Mouse (Mus musculus): Measurements from ENCODE around the gene Wdr31. TPM values are rescaled to one million over a fixed set of nuclear protein-coding genes. Genes with fewer than 3 reads are reported as not detected.

The Wdr31 gene
- total and polyA plus RNA-seq, 2 experiments from 2014 or later: 9.5 to 20.0 TPM

DNA sequence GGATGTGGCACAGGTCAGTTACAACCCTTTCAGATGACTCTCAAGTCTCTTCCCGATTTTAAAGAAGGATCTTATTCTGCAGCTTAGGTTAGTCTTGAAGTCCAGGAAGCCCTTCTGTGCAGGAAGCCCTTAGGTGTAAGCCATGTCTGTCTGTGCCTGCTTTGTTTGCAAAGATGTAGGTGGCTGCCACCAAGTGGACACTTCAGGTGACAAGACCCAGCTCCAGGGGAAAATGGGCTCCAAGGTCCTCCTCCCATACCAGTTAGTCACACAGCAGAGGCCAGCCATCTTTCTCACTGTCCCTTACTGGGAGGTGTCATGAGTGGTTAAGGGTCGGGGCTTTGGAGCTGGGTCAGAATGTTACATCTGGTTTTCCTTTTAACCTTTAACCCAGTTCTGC lies 36.1 kb upstream of the Wdr31 start:
- H3K9ac ChIP-seq: no peak overlapping the region
- no peak for DNase-seq
- 83% methylated on average over 2 of the region's 2 CpGs for WGBS

DNA sequence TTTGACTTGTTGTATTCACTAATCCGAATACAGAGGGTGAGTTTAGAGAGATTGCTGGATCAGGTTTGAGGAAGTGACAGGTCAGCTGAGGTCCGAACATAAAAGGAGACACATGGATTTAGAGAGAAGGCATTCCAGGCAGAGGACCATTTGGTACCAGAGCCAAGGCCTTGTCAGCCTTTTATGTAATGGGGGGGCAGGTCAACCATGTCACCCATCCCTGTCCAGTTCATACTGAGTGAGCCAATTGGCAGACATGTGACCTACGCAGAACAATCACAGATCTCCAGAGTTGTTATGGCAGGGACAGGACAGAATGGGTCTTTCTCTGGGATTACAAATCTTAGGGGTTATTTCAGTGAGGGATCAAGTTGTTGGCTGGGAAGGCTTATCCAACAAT lies 35.3 kb upstream of the Wdr31 start:
- TF ChIP-seq CTCF (IDR thresholded peaks at IDR 0.05; ENCODE audit: low read depth): no peak
- H3K27me3 ChIP-seq (ENCODE audit: insufficient read depth, low read length): no peaks in the 10 kb centered on the region
- ATAC-seq (no peak), DNase-seq (no peak)
- no peak overlapping the region for H3K27ac ChIP-seq (ENCODE audit: low read depth, low read length)
- WGBS: 90% methylated on average over 3 of the region's 3 CpGs
- H3K4me1 ChIP-seq (ENCODE audit: insufficient read depth): peaks cover 5% of the 10 kb centered on the region; the same call in 1 of the 2 replicates
- H3K36me3 ChIP-seq (ENCODE audit: insufficient read depth): peaks cover 36% of the 10 kb centered on the region
- H3K9me3 ChIP-seq (ENCODE audit: low read length): no peaks in the 10 kb centered on the region
- no peak overlapping the region for H3K4me3 ChIP-seq (ENCODE audit: low read depth, low read length)
- no peak overlapping the region for H3K9ac ChIP-seq
- H3K4me2 ChIP-seq (ENCODE audit: low read depth): no peak overlapping the region

More for the DNA sequence above, 36.1 kb upstream of the Wdr31 start:
- Histone ChIP-seq H3K4me3 (ENCODE audit: low read depth, low read length) (no peak overlapping the region), H3K36me3 (ENCODE audit: insufficient read depth) (peaks cover 44% of the 10 kb centered on the region), H3K27me3 (ENCODE audit: insufficient read depth, low read length) (no peaks in the 10 kb centered on the region), H3K9me3 (ENCODE audit: low read length) (no peaks in the 10 kb centered on the region), H3K4me2 (ENCODE audit: low read depth) (no peak overlapping the region), H3K27ac (ENCODE audit: low read depth, low read length) (no peak overlapping the region), H3K4me1 (ENCODE audit: insufficient read depth) (no peaks in the 10 kb centered on the region)
- ATAC-seq: no peak
- peak; percentile 40 for TF ChIP-seq CTCF (IDR thresholded peaks at IDR 0.05; ENCODE audit: low read depth)

- H3K4me3 ChIP-seq (ENCODE audit: low read depth, low read length): peak within 1 kb of the TSS; percentile 85
- H3K27ac ChIP-seq (ENCODE audit: low read depth, low read length): peak within 1 kb of the TSS; percentile 40; the same call in 1 of the 2 replicates
- H3K9ac ChIP-seq: peak within 1 kb of the TSS; percentile 80
- WGBS: 83% methylated on average over 3 of the region's 3 CpGs
- no peaks in the 10 kb centered on the region for H3K27me3 ChIP-seq (ENCODE audit: insufficient read depth, low read length)
- H3K4me1 ChIP-seq (ENCODE audit: insufficient read depth): peaks cover 5% of the 10 kb centered on the region; the same call in 1 of the 2 replicates
- ATAC-seq: no peak
- peak within 1 kb of the TSS; percentile 76 for H3K4me2 ChIP-seq (ENCODE audit: low read depth)
- no peaks in the 10 kb centered on the region for H3K9me3 ChIP-seq (ENCODE audit: low read length)
- TF ChIP-seq CTCF (IDR thresholded peaks at IDR 0.05; ENCODE audit: low read depth): no peak
- H3K36me3 ChIP-seq (ENCODE audit: insufficient read depth): peaks cover 23% of the 10 kb centered on the region
- DNase-seq: no peak
These were observed 32.8 kb upstream of the Wdr31 start, which contains the start of gene Hdhd3 for GRCm38 (mm10) chr4:62503374-62503970. Gene Hdhd3, minus strand, starts transcription at chr4:62503467.

DNA sequence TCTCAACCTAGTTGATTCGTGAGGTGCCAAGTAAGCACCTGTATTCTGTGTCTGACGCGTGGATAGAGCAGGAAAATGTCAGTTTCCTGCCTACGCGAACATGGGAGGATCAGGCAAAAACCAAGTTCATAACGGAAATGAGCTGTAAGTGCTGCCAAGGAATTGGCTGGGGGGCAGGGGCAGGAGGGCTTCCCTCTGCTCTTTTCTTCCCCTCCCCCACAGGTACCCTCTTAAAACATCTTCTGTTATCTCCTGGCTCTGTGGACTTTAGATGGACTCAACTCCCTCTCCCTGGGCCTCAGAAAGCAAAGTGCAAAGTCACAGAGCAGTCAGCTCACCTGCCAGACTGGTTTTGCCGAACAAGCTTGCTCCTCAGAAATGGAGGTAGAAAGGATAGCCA lies 32.3 kb upstream of the Wdr31 start:
- 79% methylated on average over 7 of the region's 7 CpGs for WGBS
- Histone ChIP-seq H3K27ac (ENCODE audit: low read depth, low read length) (no peak overlapping the region), H3K4me3 (ENCODE audit: low read depth, low read length) (no peak overlapping the region), H3K9ac (no peak overlapping the region), H3K36me3 (ENCODE audit: insufficient read depth) (peaks cover 20% of the 10 kb centered on the region), H3K27me3 (ENCODE audit: insufficient read depth, low read length) (no peaks in the 10 kb centered on the region), H3K4me2 (ENCODE audit: low read depth) (no peak overlapping the region), H3K4me1 (ENCODE audit: insufficient read depth) (peaks cover 5% of the 10 kb centered on the region; the same call in 1 of the 2 replicates), H3K9me3 (ENCODE audit: low read length) (no peaks in the 10 kb centered on the region)
- ATAC-seq (no peak), DNase-seq (no peak)
- TF ChIP-seq CTCF (IDR thresholded peaks at IDR 0.05; ENCODE audit: low read depth): no peak

DNA sequence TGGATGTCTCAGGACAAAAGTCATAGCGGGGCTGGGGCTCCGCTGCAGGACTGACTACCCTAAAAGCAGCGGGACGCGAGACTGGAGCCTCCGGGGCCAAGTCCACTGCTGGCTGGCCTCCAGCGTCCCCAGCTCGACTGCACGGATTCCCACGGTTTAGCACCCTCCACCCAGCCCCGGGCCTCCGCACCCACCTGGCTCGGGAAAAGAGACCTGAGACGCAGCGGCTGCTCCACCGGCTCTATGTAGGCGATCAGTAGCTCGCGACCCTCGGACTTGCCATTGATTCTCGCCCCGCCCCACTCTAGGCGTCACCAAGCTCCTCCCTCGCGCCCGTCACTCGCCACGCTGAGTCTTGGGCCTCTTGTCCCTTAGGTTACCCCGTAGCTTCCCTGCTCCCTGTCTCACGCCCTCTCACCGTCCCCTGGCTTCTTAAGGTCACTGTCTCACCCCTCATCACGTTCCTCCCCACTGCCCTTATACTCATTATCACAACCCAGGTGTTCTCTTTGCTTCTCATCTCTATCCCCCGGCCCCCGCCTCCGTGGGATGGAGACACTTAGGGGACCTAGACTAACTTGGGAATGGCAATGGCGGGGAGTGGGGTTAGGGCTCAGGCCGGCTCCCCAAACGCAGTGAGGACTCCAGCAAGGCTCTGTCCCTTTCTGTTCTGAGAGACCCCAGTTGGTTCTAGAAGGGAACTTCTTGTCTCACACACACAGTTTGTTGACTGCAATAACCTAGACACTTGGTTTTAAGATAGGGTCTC lies 31.5 kb upstream of the Wdr31 start:
- peak; percentile 97 for ATAC-seq
- peak overlapping the region; percentile 85 for H3K4me3 ChIP-seq (ENCODE audit: low read depth, low read length)
- TF ChIP-seq CTCF (IDR thresholded peaks at IDR 0.05; ENCODE audit: low read depth): no peak

DNA sequence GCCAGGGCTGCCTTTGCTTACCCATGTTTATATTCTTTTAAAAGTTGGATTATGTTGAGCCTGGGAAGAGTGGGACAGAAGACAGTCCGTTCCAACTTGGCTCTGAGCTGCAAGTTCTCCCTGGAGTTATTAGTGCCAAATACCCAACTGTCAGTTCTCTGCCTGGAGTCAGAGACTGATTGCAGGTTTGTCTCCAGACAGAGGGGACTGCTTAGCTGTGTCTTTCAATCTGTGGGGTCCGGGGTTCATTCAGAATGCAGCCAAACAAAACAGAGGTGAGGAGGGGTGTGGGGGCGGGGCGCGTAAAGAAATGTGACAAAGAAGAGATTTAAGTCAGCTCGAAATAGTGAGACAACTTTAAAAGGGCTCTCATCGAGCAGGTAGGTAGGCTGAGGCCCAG lies 30.8 kb upstream of the Wdr31 start:
- Histone ChIP-seq H3K9ac (peak overlapping the region; percentile 80), H3K27me3 (ENCODE audit: insufficient read depth, low read length) (no peaks in the 10 kb centered on the region), H3K36me3 (ENCODE audit: insufficient read depth) (peaks cover 12% of the 10 kb centered on the region), H3K4me1 (ENCODE audit: insufficient read depth) (peaks cover 5% of the 10 kb centered on the region; the same call in 1 of the 2 replicates), H3K27ac (ENCODE audit: low read depth, low read length) (no peak overlapping the region), H3K4me2 (ENCODE audit: low read depth) (peak overlapping the region; percentile 76), H3K4me3 (ENCODE audit: low read depth, low read length) (peak overlapping the region; percentile 85), H3K9me3 (ENCODE audit: low read length) (no peaks in the 10 kb centered on the region)
- TF ChIP-seq CTCF (IDR thresholded peaks at IDR 0.05; ENCODE audit: low read depth): no peak
- under 1% methylated on average over 7 of the region's 7 CpGs for WGBS
- DNase-seq: no peak
- ATAC-seq: peak; percentile 16; the same call in 1 of the 2 replicates

More for the DNA sequence above, 31.5 kb upstream of the Wdr31 start:
- peak; percentile 87 for DNase-seq
- Histone ChIP-seq H3K4me1 (ENCODE audit: insufficient read depth) (peaks cover 5% of the 10 kb centered on the region; the same call in 1 of the 2 replicates), H3K4me2 (ENCODE audit: low read depth) (peak overlapping the region; percentile 76), H3K9ac (peak overlapping the region; percentile 80), H3K27ac (ENCODE audit: low read depth, low read length) (peak overlapping the region; percentile 40; the same call in 1 of the 2 replicates), H3K27me3 (ENCODE audit: insufficient read depth, low read length) (no peaks in the 10 kb centered on the region), H3K36me3 (ENCODE audit: insufficient read depth) (peaks cover 12% of the 10 kb centered on the region), H3K9me3 (ENCODE audit: low read length) (no peaks in the 10 kb centered on the region)
- WGBS: 2% methylated on average over 38 of the region's 38 CpGs

DNA sequence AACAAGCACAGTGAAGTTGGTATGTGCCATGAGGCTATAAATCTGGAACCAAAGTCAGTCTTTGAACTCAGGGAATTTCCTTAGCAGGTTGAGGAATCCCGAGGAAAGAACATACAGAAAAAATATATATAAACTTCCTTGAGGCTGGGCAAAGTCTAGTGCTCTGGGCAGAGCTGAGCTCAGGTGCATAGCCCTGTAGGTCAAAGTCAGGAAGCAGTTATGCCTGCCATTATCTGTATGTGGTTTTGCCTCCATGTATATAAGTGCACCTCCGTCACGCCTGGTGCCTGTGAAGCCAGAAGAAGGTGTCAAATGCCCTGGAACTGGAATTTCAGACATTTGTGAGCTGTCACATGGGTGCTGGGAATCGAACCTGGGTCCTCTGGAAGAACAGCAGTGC lies 30.1 kb upstream of the Wdr31 start:
- Histone ChIP-seq H3K4me3 (ENCODE audit: low read depth, low read length) (no peak overlapping the region), H3K4me1 (ENCODE audit: insufficient read depth) (peaks cover 5% of the 10 kb centered on the region; the same call in 1 of the 2 replicates), H3K27ac (ENCODE audit: low read depth, low read length) (no peak overlapping the region), H3K27me3 (ENCODE audit: insufficient read depth, low read length) (no peaks in the 10 kb centered on the region), H3K9ac (no peak overlapping the region), H3K9me3 (ENCODE audit: low read length) (no peaks in the 10 kb centered on the region), H3K4me2 (ENCODE audit: low read depth) (no peak overlapping the region), H3K36me3 (ENCODE audit: insufficient read depth) (peaks cover 12% of the 10 kb centered on the region)
- DNase-seq (no peak), ATAC-seq (no peak)
- 90% methylated on average over 4 of the region's 4 CpGs for WGBS
- TF ChIP-seq CTCF (IDR thresholded peaks at IDR 0.05; ENCODE audit: low read depth): no peak
